Mouse (Mus musculus) left cerebral cortex, postnatal 14 days (tissue): Measurements from ENCODE around the gene Ddrgk1. TPM values are rescaled to one million over a fixed set of nuclear protein-coding genes. Genes with fewer than 3 reads are reported as not detected.

Experiments used
- DNase-seq, 2 experiments: peaks; one replicate each; pipeline ENCODE4 v3.0.0; 2021 to 2022; ENCODE audit warnings: low spot score in 2 of 2, mixed read lengths in 1 of 2
- intact Hi-C: fragments of 180-260 bp; cut with DNase I; formaldehyde crosslinking; loops from one replicate; pipeline ENCODE4 v1.15.1; 2025
- total RNA-seq, 2 experiments: library from RNA; stranded (reverse); gene quantifications; 2 replicates each; pipeline ENCODE4 v1.2.3; 2021

Ddrgk1 gene
- total RNA-seq, 2 experiments from 2014 or later, result 78.1 to 85.2 TPM

GRCm38 (mm10) chr2:130629080-130629838 is 35.2 kb downstream of the Ddrgk1 start:
- intact Hi-C loops, result no loop called here
- DNase-seq, result no peak

GRCm38 (mm10) chr2:130628424-130628823 is 36.0 kb downstream of the Ddrgk1 start:
- DNase-seq, result no peak
- intact Hi-C loops, result no loop called here

DNA sequence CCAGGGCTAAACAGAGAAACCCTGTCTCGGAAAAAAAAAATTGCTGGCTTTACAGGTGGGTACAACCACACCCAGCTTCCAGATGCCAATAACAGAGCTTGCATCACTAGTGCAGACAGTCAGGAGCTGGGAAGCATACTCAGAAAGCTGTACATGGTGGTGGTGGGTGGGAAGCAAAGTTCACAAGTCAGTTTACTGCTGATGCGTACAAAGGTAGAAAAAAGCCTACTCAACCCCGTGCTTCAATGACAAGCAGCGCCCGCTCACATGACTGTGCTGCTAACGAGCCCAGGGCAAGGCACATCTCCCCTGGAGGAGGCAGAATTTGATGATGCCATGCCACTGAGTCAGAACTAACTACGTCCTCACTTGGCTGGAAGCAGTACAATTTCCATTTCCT is 45.5 kb downstream of the Ddrgk1 start:
- DNase-seq, result no peak
- intact Hi-C loops, result no loop called here

DNA sequence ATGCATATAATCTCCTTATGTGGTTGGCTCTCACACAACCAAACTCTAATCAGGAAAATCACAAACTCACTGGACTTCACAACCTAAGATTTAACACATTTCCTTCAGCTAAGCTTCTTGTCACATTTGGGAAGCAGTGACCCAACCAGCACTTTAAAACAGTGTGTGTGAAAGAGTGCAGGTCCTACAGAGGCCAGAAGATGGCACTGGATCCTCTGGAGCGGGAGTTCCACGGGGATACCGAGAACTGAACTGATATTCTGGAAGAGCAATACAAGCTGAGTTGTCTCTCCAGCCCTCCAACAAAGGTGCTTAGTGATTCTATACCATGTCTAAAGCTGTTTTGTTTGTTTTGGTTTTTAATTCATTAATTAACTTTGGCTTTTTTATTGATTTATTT is 51.4 kb downstream of the Ddrgk1 start:
- intact Hi-C loops, result no loop called here

More for the DNA sequence above, 51.4 kb downstream of the Ddrgk1 start:
- DNase-seq, result no peak

Other genes starting within 250 kb of the Ddrgk1 start
- 10 to 100 TPM; 66.7 to 83.6 TPM for gene Vps16, start 240.3 kb downstream of the Ddrgk1 start, total RNA-seq
- gene Pced1a, start 240.0 kb downstream of the Ddrgk1 start, total RNA-seq, result 10 to 100 TPM; 21.3 to 22.1 TPM
- 100 to 1,000 TPM; 251 to 257 TPM for gene Ptpra, start 214.4 kb downstream of the Ddrgk1 start, total RNA-seq
- 10 to 100 TPM; 72.2 to 75.8 TPM for gene Mrps26, start 100.9 kb downstream of the Ddrgk1 start, total RNA-seq
- gene Oxt, start 88.5 kb downstream of the Ddrgk1 start, total RNA-seq, result 1 to 10 TPM in 1 of 2 experiments, not detected in 1; 1.5 TPM
- 10 to 100 TPM in 1 of 2 experiments, under 1 TPM in 1; 0.68 to 21.7 TPM for gene Avp, start 82.1 kb downstream of the Ddrgk1 start, total RNA-seq
- gene Fastkd5, start 34.6 kb downstream of the Ddrgk1 start, total RNA-seq, result 1 to 10 TPM; 7.3 to 8.0 TPM
- gene Ubox5, start 34.6 kb downstream of the Ddrgk1 start, total RNA-seq, result 1 to 10 TPM; 7.7 to 8.3 TPM
- gene Lzts3, start 21.9 kb downstream of the Ddrgk1 start, total RNA-seq, result 10 to 100 TPM; 88.0 to 89.5 TPM
- gene Itpa, start 3.0 kb upstream of the Ddrgk1 start, total RNA-seq, result 10 to 100 TPM; 40.4 to 41.9 TPM
- gene Slc4a11, start 32.9 kb upstream of the Ddrgk1 start, total RNA-seq, result 1 to 10 TPM in 1 of 2 experiments, under 1 TPM in 1; 0.32 to 1.8 TPM
- 10 to 100 TPM; 72.1 to 81.2 TPM for gene 4930402H24Rik, start 241.7 kb upstream of the Ddrgk1 start, total RNA-seq
- gene Atrn, start 241.8 kb upstream of the Ddrgk1 start, total RNA-seq, result 100 to 1,000 TPM; 121 to 126 TPM